Mouse (Mus musculus) myocyte (in vitro differentiated cells): ENCODE results near the gene Hexa.

Experiments
- MAX ChIP-seq: IDR thresholded peaks from one replicate; pipeline ENCODE4 v1.6.1; 2011; ENCODE audit warnings: low read depth, mild to moderate bottlenecking, control low read depth
- POLR2A ChIP-seq: IDR thresholded peaks from one replicate; pipeline ENCODE4 v1.6.1; 2011; ENCODE audit warnings: low read depth, mild to moderate bottlenecking, control low read depth, moderate library complexity; ENCODE audit not compliant: insufficient read length
- USF1 ChIP-seq: IDR thresholded peaks from one replicate; pipeline ENCODE4 v1.6.1; 2011; ENCODE audit warnings: low read depth, mild to moderate bottlenecking, control low read depth, moderate library complexity

- TF ChIP-seq USF1 (no peak), POLR2A (no peak), MAX (no peak)
These were observed 5.4 kb downstream of the Hexa start for GRCm38 (mm10) chr9:59544739-59545138.
